Mouse (Mus musculus): ENCODE results near the gene Pigz.
A peak's percentile ranks its signal among the peaks of the same experiment; 100 is the strongest.
"Not testable (repeated sequence)": the region's sequence is repeated elsewhere in the genome, so short reads cannot be mapped to it uniquely, and the experiment has no call there.

Gene Pigz

GRCm38 (mm10) chr16:31931330-31931729, 2.3 kb upstream of the Pigz start:
- DNase-seq (ENCODE audit: low read depth, low spot score) = peak; percentile 66

DNA sequence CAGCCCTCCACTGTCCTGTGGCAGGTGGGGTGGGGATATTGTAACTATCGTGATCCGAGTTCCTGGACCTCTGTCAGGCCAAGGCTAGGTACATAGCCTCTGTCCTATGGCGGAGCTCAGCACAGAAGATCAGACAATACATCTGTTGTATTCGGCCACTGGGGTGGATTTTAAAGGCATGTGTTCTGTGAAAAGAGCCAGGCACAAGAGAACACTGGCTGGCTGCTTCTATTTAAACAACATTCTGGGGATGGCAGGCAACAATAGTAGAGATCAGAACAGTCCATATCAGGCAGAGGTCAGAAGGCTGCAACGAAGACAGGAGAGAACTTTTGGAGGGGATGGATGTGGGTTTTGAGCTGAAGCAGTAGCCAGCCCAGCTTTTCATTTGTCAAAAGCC, 1.4 kb upstream of the Pigz start:
- DNase-seq (ENCODE audit: low read depth, low spot score) = no peak

DNA sequence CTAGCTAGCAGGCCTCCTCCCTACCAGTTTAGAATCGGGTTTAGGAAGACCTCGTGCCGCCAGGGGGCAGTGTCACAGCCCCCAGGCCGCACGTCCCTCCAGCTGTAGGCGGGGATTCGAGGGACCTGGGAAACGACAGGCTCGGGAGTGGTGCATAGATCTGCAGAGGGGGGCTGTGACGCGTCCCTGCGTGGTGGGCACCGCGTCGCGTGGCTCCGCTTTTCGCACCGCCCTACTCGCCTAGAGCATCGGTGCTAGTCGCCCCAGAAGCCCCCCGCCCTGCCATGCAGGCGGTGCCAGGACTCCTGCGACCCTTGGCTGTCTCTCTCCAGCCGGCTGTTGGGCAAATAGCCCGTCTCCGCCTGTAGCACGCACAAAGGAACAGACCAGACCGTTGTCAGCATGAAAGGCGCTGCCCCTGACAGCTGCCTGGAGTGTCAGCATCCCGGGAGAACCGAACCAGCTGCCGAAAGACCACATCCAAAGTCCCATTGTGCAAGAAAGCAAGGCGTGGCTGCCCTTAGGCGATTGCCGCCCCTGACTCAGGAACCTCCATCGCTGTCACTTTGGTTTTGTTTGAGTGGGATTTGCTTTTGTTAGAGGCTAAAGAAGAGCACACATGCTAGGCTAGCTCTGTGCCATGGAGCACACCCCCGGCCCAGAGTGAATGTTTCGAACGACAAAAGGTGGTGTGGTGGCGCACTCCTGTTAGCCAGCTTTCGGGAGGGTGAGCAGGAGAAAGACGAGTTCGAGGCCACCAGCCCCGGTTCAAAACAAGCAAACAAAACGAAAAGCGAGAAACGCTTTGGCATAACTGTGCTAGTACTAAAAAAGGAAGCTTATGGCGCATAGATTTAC, 582 bp upstream of the Pigz start:
- peak; percentile 90 for DNase-seq (ENCODE audit: low read depth, low spot score)

DNA sequence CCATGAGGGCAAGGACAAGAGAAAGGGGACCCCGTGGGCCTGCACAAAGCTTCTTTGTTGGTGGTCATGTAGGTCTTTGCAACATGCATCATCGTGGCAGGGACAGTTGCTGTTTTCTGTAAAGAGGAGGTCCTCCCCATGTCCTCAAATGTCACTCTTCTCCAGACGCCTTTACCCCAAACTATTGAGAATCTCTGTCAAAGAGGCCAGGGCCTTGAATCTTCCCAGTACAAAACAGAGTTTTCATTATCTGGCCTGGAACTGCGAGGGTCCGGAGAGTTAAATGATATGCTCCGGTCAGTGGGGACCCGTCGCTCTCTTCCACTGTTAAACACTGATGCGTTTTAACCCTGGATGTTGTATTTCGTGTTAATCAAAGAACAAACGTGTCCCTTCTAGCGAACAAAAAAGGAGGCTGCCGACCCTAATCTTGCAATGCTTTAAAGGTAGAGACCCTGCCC, 929 bp downstream of the Pigz start:
- no peak for DNase-seq (ENCODE audit: low read depth, low spot score)

DNA sequence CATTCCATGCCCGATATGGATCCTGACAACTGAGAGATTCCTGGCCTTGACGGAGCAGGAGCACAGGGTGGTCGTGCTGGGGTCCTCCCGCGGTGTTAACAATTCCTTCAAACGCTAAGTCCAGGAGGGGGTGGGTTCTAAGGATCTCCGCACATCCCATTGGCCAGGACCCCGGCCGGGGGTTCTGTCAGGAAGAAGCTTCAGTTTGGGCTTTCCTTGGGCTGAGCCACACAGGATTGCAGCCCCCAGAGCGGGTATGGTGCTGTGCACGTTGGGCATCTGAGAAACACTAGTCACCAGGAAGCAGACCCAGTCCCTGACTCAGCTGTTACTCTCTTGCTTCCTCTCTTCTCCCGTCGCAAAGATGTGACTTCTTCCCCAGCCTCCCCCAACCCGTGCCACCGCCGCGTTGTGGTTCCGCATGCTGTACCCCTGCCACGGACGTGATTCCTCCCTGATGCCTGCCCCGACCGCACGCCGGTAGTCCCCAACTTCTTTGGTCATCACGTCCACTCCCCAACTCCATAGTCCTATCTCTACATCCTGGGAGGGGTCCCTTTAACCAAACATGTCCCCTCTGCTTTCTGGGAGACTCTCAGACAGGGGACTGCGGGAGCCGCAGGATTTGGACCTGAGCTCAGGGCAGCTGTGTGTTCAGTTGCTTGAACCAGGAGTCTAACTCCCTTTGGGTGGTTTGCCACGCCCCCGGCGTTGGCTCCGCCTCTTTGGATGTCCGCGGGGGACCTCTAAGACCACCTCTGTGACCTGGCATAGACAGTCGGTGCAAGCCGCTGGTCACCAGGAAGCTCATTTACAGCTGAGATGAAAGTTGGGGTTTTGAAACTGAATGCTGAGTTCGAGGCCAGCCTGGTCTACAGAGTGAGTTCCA, 1.7 kb downstream of the Pigz start:
- DNase-seq (ENCODE audit: low read depth, low spot score) = no peak

DNA sequence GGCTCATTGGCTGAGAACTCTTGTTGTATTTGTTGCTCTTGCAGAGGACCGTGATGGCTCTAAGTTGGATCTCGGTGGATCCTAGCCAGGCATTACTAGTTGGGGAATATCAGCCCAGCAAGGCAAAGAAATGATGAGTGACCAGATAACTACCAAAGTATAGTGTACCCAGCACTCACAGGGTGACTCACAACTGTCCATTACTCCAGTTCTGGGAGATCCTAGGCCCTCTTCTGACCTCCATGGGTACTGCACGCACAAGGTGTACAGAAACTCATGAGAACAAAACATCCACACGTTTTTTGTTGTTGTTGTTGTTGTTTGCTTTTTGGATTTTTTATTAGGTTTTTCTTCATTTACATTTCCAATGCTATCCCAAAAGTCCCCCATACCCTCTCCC, 2.9 kb downstream of the Pigz start:
- DNase-seq (ENCODE audit: low read depth, low spot score) = no peak

- DNase-seq (ENCODE audit: low read depth, low spot score) = no peak
Measured at GRCm38 (mm10) chr16:31938856-31939255, 5.2 kb downstream of the Pigz start.

GRCm38 (mm10) chr16:31940586-31940985, 6.9 kb downstream of the Pigz start:
- DNase-seq (ENCODE audit: low read depth, low spot score) = no peak

- DNase-seq (ENCODE audit: low read depth, low spot score) = peak; percentile 78
Measured at GRCm38 (mm10) chr16:31943980-31944379, 10.3 kb downstream of the Pigz start.

DNA sequence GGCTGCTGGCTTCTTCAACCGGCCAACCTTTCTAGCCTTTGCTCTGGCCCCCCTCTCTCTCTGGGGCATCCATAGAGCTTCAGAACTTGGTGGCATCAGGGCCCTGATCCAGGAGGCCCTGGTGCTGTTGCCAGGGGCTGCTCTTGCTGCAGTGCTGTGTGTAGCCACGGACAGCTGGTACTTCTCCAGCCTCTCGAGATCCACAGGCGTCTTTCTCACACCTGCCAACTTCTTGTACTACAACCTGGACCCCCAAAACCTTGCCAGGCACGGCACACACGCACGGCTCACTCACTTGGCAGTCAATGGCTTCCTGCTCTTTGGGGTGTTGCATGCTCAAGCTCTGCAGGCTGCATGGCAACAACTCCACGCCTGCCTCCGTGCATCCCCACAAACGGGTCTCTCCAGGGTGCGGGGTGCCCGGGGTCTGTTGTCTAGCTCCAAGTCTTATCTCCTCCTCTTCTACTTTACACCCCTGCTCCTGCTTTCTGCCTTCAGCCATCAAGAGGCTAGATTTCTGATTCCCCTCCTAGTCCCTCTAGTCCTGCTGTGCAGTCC, 11.1 kb downstream of the Pigz start:
- DNase-seq (ENCODE audit: low read depth, low spot score) = no peak

DNA sequence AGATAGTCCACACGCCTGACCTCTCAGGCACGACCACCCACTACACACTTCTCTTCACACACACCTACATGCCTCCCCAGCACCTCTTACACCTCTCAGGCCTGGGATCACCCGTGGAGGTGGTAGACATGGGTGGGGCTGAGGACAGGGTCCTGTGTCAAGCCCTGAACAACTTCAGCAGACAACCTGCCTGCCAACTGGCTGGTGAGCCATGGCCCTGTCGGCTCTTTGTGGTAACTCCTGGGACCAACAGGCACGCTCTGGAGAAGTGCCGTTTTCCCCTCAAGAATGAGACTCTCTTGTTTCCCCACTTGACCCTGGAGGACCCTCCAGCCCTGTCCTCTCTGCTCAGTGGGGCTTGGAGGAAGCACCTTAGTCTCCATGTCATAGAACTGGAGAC, 11.7 kb downstream of the Pigz start:
- no peak for DNase-seq (ENCODE audit: low read depth, low spot score)

GRCm38 (mm10) chr16:31945986-31946385, 12.3 kb downstream of the Pigz start:
- DNase-seq (ENCODE audit: low read depth, low spot score) = not testable (repeated sequence)

GRCm38 (mm10) chr16:31947333-31947732, 13.7 kb downstream of the Pigz start:
- DNase-seq (ENCODE audit: low read depth, low spot score) = no peak

DNA sequence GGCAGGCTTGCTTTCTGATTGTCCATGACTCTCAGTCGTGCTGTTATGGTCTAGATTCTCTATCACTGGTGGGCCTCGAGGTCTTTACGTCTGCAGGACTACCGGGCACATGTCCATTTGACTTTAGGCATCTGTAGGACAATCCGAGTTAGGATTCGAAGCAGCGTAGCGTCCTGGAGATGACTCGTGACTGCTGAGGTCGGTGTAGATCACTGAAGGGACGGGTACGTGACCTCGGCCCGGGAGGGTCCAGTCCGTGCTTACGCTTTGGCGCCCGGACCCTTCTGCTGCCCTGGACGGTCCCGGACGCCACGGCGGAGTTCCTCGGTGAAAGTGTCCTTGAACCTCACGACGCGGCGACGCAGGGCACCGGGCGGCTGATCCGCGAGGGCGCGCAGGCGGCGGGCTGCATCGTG, 14.3 kb downstream of the Pigz start:
- DNase-seq (ENCODE audit: low read depth, low spot score) = no peak

DNA sequence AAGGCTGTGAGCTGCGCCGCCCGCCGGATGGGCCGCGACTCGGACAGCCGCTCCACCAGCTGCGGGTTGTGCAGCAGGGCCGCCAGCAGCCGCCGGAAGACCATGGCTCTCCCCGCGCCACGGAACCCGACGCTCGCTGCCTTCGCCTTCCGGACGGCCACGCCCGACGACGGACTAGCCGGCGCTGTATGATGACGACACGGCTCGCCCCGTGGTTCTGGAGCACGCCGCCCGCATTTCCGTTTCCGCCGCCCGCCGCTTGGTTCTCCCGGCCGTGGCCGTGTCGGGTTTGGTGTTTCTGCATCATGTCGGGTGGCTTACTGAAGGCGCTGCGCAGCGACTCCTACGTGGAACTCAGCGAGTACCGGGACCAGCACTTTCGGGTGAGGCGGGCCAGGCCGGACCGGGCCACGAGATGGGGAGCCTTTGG, 14.7 kb downstream of the Pigz start, which contains the start of the genes 0610012G03Rik and Ncbp2:
0610012G03Rik (minus strand) TSS at position 150 of the 430 bp plus-strand sequence.
Ncbp2 (plus strand) TSS at position 169 of the 430 bp plus-strand sequence.
- DNase-seq (ENCODE audit: low read depth, low spot score) = peak; percentile 93

DNA sequence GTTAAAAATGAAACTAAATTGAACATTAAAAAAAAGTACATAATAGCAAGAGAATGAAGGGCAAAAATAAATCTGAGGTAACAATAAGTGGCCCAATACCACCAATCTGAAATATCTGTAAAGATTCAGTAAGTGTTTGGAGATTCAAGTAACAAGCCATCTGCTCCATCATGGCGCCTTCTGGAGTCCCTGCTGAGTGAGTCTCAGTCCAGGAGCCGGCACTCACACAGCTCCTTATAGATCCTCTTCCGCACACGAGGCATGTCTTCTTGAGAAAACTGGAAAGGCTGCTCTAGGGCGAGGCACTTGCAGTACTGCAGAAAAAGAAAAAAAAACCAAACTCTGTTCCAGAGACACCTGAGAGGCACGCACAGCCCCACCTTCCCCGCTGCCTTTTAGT, 29.6 kb downstream of the Pigz start:
- no peak for DNase-seq (ENCODE audit: low read depth, low spot score)

- no peak for DNase-seq (ENCODE audit: low read depth, low spot score)
Measured at GRCm38 (mm10) chr16:31975258-31975657, 41.6 kb downstream of the Pigz start.

DNA sequence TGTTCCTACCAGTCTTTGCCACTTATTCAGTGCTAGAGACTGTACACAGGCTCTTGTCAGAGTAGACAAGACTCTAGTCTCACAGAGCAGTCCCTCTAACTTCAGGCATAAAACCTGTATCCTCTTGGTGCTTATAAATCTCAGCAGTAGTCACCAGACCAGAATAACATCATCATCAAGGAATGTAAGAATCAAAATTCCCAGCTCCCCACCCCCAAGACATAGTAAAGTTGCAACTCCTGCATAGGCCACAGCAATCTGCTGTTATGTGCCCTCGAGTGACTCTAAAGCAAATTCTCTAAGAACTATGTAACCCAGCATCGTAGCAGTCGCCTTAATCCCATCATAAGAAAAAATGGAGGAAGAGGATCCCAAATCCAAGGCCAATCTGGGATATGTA, 45.9 kb downstream of the Pigz start:
- DNase-seq (ENCODE audit: low read depth, low spot score) = no peak

GRCm38 (mm10) chr16:31980946-31981345, 47.3 kb downstream of the Pigz start:
- DNase-seq (ENCODE audit: low read depth, low spot score) = peak; percentile 82

DNA sequence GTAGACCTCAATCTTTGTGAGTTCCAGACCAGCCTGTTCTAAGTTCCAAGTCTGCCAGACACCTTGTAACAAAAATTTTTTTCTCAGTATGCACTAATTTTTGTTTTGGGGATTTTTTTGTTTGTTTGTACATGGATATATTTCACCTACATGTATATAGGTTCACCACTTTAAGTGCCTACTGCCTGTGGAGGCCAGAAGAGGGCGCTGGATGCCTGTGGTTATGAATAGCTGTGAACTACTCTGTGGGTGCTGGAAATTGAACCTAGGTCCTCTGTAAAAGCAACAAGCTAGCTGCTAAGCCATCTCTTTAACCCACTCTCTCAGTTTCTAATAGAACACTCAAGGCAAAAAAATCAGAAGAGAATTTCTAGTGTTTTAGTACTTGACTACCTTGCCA, 58.4 kb downstream of the Pigz start:
- peak; percentile 54 for DNase-seq (ENCODE audit: low read depth, low spot score)

DNA sequence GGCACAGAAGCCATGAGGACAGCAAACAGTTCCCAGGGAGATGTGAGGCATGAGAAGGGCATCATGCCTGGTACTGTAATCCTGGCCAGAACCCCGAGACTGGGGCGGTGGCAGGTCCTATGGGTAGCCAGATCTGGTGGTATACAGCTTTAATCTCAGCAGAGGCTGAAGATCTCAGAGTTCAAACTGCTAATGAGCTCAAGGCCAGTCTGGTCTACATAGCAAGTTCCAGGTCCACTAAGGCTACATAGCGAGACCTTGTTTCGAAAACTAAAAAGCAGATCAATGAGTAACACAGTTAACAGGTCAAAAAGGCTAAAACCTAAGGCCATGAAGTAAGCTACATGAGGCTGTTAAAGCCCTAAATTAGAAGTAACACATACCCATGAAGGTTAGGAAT, 59.5 kb downstream of the Pigz start:
- DNase-seq (ENCODE audit: low read depth, low spot score) = no peak

GRCm38 (mm10) chr16:31993946-31994345, 60.3 kb downstream of the Pigz start:
- no peak for DNase-seq (ENCODE audit: low read depth, low spot score)
